Mouse (Mus musculus) lung, postnatal 14 days (tissue): ENCODE measurements around the gene Gm10477.
"Not testable (repeated sequence)": the region's sequence is repeated elsewhere in the genome, so short reads cannot be mapped to it uniquely, and the experiment has no call there.

ENCODE experiments used
- DNase-seq: peaks from one replicate; pipeline ENCODE4 v3.0.0; 2021

Gene Gm10477

DNA sequence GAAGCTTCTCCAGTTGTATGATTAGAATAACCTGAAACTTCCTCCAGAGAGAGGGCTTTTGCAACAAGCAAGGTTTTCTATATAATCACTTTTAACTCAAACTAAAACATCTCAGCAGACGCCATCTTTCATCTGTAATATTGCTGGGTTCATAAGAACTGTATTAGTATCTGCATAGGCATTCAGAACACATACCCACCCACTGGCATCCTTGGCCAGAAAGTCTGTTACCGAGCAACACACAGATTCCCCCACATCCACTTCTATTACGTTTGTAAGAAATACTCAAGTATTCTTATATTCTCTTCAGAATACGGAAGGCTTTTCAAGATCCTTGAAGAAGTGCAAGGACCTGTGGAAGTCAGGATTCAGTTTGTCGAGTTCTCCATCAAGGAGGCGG lies at the start of gene Gm10477:
Gm10477 (plus strand) TSS at position 301 of the 400 bp plus-strand sequence.
- not testable (repeated sequence) for DNase-seq

DNA sequence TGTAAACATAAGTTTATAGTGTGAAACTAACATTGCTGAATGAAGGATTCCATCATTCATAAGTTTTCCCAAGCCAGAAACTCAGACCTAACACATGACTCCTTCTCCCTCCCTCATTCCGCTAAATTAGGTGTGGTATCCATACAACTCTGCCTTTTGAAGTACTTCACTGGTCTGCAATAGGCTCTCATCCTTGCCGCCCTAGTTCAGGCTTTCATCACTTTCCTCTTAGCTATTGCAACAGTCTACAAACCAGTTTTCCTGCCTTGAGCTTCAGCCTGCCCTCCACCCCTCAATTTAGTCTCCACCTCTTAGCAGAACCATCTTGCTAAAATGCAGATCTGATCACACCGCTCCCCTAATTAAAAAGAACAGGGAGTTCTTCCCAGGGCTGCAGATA lies 47.0 kb upstream of the Gm10477 start:
- DNase-seq = no peak

DNA sequence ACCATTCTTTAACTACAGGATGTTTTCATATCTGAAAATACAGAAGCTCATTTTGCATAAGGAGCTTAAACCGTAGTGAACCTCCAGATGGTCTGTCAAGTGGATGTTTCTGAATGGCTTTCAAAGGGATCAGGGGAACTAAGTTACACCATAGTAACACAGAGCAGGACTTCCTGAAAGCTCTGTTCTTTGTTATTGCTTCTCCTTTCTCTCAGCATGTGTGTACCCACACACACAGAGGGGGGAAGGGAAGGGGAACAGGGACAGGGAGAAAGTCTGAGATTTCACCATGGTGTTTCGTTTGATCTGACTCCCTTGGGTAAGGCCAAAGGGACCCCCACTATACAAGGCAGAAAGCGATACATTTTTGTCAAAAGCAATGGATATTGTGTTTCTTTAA lies 42.6 kb upstream of the Gm10477 start:
- no peak for DNase-seq

DNA sequence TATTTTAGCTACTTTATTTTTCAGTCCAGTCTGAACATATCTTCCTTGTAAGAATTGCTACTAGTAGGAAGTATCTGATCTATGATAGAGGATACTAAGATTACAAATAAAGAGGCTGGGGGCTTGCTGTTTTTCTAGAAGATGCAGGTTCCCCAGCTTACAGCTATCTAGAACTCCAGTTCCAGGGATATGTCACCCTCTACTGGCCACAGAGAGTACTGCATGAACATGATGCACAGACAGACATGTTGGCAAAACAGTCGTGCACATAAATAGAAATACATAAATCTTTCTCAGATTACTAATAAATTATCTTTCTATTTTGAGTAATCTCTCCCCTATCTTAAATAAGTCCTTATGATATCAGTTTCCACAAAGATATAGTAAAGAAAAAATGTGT lies 34.8 kb upstream of the Gm10477 start:
- peak; percentile 86 for DNase-seq

DNA sequence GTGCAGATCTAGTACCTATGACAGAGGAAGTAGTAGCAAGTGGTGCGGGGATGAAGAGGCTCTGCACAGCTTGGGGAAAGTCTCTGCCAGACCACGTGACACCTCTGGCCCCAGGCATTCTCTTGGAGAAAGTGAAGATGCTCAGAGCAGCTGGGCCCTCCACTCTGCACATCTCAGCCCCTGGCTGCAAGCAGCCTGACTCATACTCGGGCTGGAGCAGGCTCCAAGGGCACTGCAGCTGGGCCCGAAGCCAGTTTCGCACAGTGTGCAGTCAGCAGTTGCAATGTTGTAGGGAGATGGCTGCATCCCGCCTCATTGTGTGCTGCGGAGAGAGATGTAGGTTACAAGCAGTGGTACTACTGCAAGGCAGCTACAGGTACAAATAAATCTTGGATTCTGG lies 27.3 kb upstream of the Gm10477 start:
- DNase-seq = no peak

DNA sequence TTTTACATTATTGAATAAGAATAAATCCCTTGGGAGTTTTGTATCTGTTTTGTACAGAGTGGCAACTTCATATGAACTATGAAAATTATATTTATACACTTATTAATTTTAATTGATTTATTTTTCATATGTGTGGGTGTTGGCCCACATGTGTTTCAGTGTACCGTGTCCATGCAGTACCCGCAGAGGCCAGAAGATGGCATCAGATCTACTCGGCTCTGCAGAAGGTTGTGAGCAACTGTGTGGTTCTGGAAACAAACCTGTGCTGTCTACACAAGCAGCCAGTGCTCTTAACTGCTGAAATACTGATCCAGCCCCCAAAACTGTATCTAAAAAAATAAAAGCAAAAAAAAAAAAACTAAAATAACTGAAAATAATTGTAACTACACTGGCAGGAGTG lies 6.7 kb downstream of the Gm10477 start:
- peak; percentile 72 for DNase-seq

DNA sequence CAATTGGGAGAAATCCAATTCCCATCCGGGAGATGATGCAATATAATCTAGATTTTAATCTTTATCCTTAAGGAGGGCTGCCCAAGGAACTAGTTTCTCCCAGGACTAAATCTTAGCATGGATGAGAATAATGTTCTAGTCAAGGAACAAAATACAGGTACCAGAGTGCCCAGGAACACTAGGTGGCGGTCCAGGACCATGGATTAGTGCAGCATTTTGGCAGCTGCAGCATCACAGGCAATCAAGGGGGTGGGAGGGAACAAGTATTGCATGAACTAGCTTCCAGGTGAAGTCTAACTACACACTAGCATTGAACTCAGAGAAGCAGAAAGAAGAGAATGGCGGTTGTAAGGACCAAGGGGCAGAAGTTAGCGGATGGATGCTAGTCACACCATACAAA lies 12.6 kb downstream of the Gm10477 start:
- DNase-seq = peak; percentile 15

DNA sequence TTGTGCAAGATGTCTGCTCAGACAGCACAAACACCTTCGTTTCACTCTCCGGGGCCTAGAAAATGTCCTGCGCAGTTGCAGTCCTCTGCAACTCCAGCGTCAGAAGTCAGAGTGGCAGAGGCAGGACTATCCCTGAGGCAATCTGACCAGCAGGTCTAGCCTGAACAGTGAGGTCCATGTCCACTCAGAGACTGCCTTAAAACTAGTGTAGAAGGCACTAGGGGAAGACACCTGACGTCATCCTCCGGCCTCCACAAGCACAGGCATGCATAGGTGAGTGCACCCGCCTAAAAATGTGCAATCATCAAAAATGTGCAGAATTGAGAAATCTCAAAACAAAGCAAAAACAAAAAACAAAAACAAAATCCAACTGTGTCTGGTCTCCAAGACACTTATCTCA lies 25.0 kb downstream of the Gm10477 start, which contains the start of gene Gm648:
Gm648 (minus strand) TSS at position 101 of the 400 bp plus-strand sequence.
- no peak for DNase-seq

DNA sequence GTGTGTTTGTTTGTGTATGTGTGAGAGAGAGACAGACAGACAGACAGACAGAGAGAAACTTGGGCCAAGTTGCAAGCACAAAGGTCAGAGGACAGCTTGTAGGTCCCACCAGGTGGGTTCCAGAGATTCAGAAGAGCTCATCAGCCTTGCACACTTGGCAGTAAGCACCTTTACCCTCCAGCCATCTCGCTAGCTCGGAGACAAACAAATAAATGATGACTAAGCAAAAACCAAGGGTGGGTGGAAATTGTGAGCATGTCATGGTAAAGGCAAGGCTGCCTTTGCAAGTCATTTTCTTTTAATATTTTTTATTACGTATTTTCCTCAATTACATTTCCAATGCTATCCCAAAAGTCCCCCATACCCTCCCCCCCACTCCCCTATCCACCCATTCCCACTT lies 29.0 kb downstream of the Gm10477 start:
- no peak for DNase-seq

DNA sequence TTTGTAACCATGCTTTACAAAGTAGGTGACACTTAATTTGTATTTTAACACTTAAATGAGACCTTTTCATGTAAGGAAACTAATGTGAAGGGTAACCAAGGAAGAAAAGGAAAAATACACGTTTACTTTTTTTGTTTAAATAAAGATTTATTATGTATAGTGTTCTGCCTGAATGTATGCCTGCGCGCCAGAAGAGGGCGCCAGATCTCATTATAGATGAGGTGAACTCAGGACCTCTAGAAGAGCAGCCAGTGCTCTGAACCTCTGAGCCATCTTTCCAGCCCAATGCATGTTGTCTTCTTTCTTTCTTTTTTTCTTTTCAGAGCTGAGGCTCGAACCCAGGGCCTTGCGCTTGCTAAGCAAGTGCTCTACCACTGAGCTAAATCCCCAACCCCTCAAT lies 47.9 kb downstream of the Gm10477 start:
- DNase-seq = peak; percentile 32
